Mouse (Mus musculus) heart, adult 2 months (tissue): Measurements from ENCODE around the gene Olfr150. TPM values are rescaled to one million over a fixed set of nuclear protein-coding genes. Genes with fewer than 3 reads are reported as not detected.
"Not testable (repeated sequence)": the region's sequence is repeated elsewhere in the genome, so short reads cannot be mapped to it uniquely, and the experiment has no call there.

Source experiments
- DNase-seq, 2 experiments: peaks; one replicate each; pipeline ENCODE4 v3.0.0; 2021
- H3K27ac ChIP-seq: fragments of 200-600 bp; 2 replicates; pipeline ENCODE4 v1.8.1; 2022
- H3K27me3 ChIP-seq: fragments of 200-500 bp; 2 replicates; pipeline ENCODE4 v1.6.1; 2012; ENCODE audit warnings: mild to moderate bottlenecking, low read length, inconsistent platforms, mixed read lengths; ENCODE audit not compliant: control insufficient read depth, insufficient read depth
- H3K36me3 ChIP-seq: fragments of 200-500 bp; 2 replicates; pipeline ENCODE4 v1.6.1; 2012; ENCODE audit warnings: low read length, inconsistent platforms; ENCODE audit not compliant: control insufficient read depth, insufficient read depth
- H3K4me1 ChIP-seq: fragments of 200-500 bp; 2 replicates; pipeline ENCODE4 v1.6.1; 2011; ENCODE audit warnings: low read length; ENCODE audit not compliant: control insufficient read depth, insufficient read depth
- H3K4me3 ChIP-seq: fragments of 200-600 bp; 2 replicates; pipeline ENCODE4 v1.8.1; 2022
- H3K79me2 ChIP-seq: fragments of 200-500 bp; replicated peaks from 2 replicates; pipeline ENCODE4 v1.6.1; 2012; ENCODE audit warnings: mild to moderate bottlenecking, inconsistent platforms, low read length, moderate library complexity, mixed read lengths; ENCODE audit not compliant: control insufficient read depth, insufficient read depth
- H3K9ac ChIP-seq: fragments of 200-500 bp; 2 replicates; pipeline ENCODE4 v1.6.1; 2012; ENCODE audit warnings: low read depth, mild to moderate bottlenecking, control low read depth, inconsistent platforms, low read length, mixed read lengths
- CTCF ChIP-seq: fragments of 200-600 bp; IDR thresholded peaks from 2 replicates; pipeline ENCODE4 v1.8.1; 2022; ENCODE audit warnings: antibody characterized with exemption, mild to moderate bottlenecking, moderate library complexity
- EP300 ChIP-seq: fragments of 200-500 bp; IDR thresholded peaks from 2 replicates; pipeline ENCODE4 v1.6.1; 2011; ENCODE audit warnings: low read depth, low read length, control low read depth; ENCODE audit not compliant: insufficient read depth
- POLR2A ChIP-seq: fragments of 200-500 bp; IDR thresholded peaks from 2 replicates; pipeline ENCODE4 v1.6.1; 2011; ENCODE audit warnings: mild to moderate bottlenecking, low read depth, low read length, control low read depth; ENCODE audit not compliant: insufficient read depth
- WGBS: fragments of 180-500 bp; shearing (Covaris S2); methylation state at CpG from one replicate; pipeline ENCODE4 v1.1.7; 2018; 5-methylcytosine and 5-hydroxymethylcytosine counted together
- intact Hi-C: fragments of 180-260 bp; cut with DNase I; formaldehyde crosslinking; loops from one replicate; pipeline ENCODE4 v1.15.1; 2025
- long read RNA-seq: library from polyadenylated mRNA; stranded (forward); transcript quantifications from one replicate; pipeline ENCODE4 v2.0.0, GENCODE M21; 2021
- polyA plus RNA-seq: library from polyadenylated mRNA; depleted of rRNA; stranded (reverse); fragments of >200 nt; gene quantifications from 2 replicates; pipeline ENCODE4 v1.2.3, GENCODE M21; 2012; rRNA removed
- total RNA-seq, 2 experiments: library from RNA; stranded (reverse); gene quantifications; 2 replicates each; pipeline ENCODE4 v1.2.3; 2021

The Olfr150 gene
- not detected for total RNA-seq
- polyA plus RNA-seq = not detected in 2 replicates
- long read RNA-seq = 0 reads

GRCm38 (mm10) chr9:39730678-39731077, at the start of gene Olfr150:
Gene Olfr150 (plus strand): TSS chr9:39730978.
- intact Hi-C loops = no loop called here
- H3K4me3 ChIP-seq = no peak within 1 kb of the TSS
- H3K79me2 ChIP-seq = no peaks in the 10 kb centered on the region
- H3K27ac ChIP-seq = no peak within 1 kb of the TSS
- TF ChIP-seq POLR2A = no peak
- no peak for DNase-seq
- H3K9ac ChIP-seq = no peak within 1 kb of the TSS
- no peaks in the 10 kb centered on the region for H3K27me3 ChIP-seq
- no peaks in the 10 kb centered on the region for H3K4me1 ChIP-seq
- no peaks in the 10 kb centered on the region for H3K36me3 ChIP-seq

GRCm38 (mm10) chr9:39701123-39701522, 29.7 kb upstream of the Olfr150 start:
- DNase-seq, H3K4me1 ChIP-seq, H3K27me3 ChIP-seq, H3K79me2 ChIP-seq, H3K27ac ChIP-seq, H3K36me3 ChIP-seq, intact Hi-C loops, H3K9ac ChIP-seq, H3K4me3 ChIP-seq: not testable (repeated sequence)
- 76% methylated on average over 8 of the region's 8 CpGs for WGBS

DNA sequence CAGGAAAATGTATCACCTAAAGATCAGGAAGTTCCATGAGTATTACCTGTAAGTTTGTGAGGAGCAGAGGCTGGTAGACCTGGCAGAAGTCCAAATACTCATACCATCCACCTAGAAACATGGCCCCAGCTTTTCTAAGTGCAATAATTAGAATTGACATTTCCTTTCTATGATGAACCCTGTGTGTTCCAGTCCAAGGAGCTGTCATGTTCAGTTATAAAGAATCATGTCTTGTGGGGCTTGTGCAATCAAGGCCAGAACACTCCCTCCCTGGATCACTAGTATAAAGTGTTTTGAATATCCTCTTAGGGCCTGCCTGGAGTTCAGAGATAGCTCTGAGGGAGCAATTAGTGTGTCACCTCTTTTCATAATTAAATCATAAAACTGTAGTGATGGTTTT, 23.8 kb upstream of the Olfr150 start, which contains the start of gene Olfr149:
Olfr149 (minus strand) TSS at position 101 of the 400 bp plus-strand sequence.
- Histone ChIP-seq H3K4me1 (no peaks in the 10 kb centered on the region), H3K27me3 (no peaks in the 10 kb centered on the region), H3K79me2 (no peaks in the 10 kb centered on the region), H3K27ac (no peak within 1 kb of the TSS), H3K36me3 (no peaks in the 10 kb centered on the region), H3K9ac (no peak within 1 kb of the TSS), H3K4me3 (no peak within 1 kb of the TSS)
- intact Hi-C loops = no loop called here
- no peak for DNase-seq
- TF ChIP-seq CTCF (no peak), POLR2A (no peak), EP300 (no peak)

DNA sequence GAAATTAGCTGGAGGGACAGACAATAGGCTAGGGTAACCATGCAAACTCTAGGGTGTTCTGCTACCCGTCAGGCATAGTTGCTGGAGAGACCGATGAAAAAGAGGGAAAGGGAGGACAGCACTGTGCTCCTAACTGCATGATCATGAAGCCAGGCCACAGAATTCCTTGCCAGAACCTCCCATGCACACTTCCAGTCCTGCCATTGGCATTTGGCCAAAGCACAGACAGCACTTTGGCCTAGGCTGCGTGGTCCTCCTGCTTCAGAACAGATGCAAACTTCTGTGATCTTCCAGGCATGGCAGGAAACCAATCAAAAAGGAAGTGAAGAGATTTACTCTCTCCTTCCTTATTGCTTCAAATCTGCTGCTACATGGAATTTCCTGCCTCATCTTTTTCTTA, 21.8 kb upstream of the Olfr150 start:
- TF ChIP-seq EP300 (no peak), CTCF (no peak)
- Histone ChIP-seq H3K27me3 (no peaks in the 10 kb centered on the region), H3K4me1 (no peaks in the 10 kb centered on the region), H3K79me2 (no peaks in the 10 kb centered on the region), H3K27ac (no peak overlapping the region), H3K4me3 (no peak overlapping the region), H3K36me3 (no peaks in the 10 kb centered on the region), H3K9ac (no peak overlapping the region)
- intact Hi-C loops = no loop called here
- DNase-seq = peak in 1 of 2 experiments; percentile 4
- WGBS = 21% methylated on average over 3 of the region's 3 CpGs

GRCm38 (mm10) chr9:39711053-39711452, 19.7 kb upstream of the Olfr150 start, which contains the start of gene Olfr965:
Gene Olfr965 (plus strand): TSS chr9:39711353.
- no peak for TF ChIP-seq POLR2A
- TF ChIP-seq CTCF = no peak
- TF ChIP-seq EP300 = no peak
- no peak for DNase-seq

GRCm38 (mm10) chr9:39740741-39741140, 10.0 kb downstream of the Olfr150 start:
- Histone ChIP-seq H3K9ac (no peak overlapping the region), H3K27me3 (no peaks in the 10 kb centered on the region), H3K36me3 (no peaks in the 10 kb centered on the region), H3K4me1 (no peaks in the 10 kb centered on the region), H3K4me3 (no peak overlapping the region), H3K27ac (no peak overlapping the region), H3K79me2 (no peaks in the 10 kb centered on the region)
- intact Hi-C loops = no loop called here
- TF ChIP-seq CTCF = no peak
- TF ChIP-seq EP300 = no peak
- no peak for TF ChIP-seq POLR2A
- DNase-seq = no peak
- WGBS = 84% methylated on average over 1 of the region's 1 CpGs

More at GRCm38 (mm10) chr9:39711053-39711452, 19.7 kb upstream of the Olfr150 start, which contains the start of gene Olfr965:
- no peaks in the 10 kb centered on the region for H3K4me1 ChIP-seq
- no peaks in the 10 kb centered on the region for H3K36me3 ChIP-seq
- H3K4me3 ChIP-seq = no peak within 1 kb of the TSS
- no peak within 1 kb of the TSS for H3K9ac ChIP-seq
- no peaks in the 10 kb centered on the region for H3K27me3 ChIP-seq
- no peak within 1 kb of the TSS for H3K27ac ChIP-seq
- intact Hi-C loops = no loop called here
- H3K79me2 ChIP-seq = no peaks in the 10 kb centered on the region

DNA sequence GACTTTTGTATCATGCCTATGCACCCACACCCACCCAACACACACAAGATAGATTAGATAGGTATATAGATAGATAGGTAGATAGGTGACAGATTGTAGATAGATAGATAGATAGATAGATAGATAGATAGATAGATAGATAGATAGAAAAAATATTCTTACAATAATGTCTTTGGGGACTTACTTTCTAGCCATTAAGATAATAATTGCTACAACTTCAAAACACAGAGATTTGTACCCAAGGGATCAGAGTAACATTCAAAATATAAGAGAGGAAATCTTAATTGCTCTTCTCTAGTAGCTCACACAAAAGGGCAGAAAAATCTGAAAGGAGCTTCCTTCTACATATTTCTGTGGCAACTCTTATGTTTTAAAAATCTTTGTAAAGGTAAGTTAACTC, 15.2 kb downstream of the Olfr150 start, which contains the start of gene Olfr967:
Olfr967 (plus strand) TSS at position 301 of the 400 bp plus-strand sequence.
- intact Hi-C loops = no loop called here
- no peak for TF ChIP-seq CTCF
- no peak for TF ChIP-seq EP300
- TF ChIP-seq POLR2A = no peak
- no peaks in the 10 kb centered on the region for H3K4me1 ChIP-seq
- no peak for DNase-seq
- no peak within 1 kb of the TSS for H3K9ac ChIP-seq
- no peaks in the 10 kb centered on the region for H3K36me3 ChIP-seq
- no peak within 1 kb of the TSS for H3K27ac ChIP-seq
- H3K79me2 ChIP-seq = no peaks in the 10 kb centered on the region
- no peak within 1 kb of the TSS for H3K4me3 ChIP-seq
- H3K27me3 ChIP-seq = no peaks in the 10 kb centered on the region
